Mouse (Mus musculus) spleen, postnatal 14 days (tissue): ENCODE data around the gene Dcbld2.
A peak's percentile ranks its signal among the peaks of the same experiment; 100 is the strongest.

ENCODE experiments used
- DNase-seq, 2 experiments: peaks; one replicate each; pipeline ENCODE4 v3.0.0; 2021 to 2022; ENCODE audit warnings: low spot score in 2 of 2

Gene Dcbld2

DNA sequence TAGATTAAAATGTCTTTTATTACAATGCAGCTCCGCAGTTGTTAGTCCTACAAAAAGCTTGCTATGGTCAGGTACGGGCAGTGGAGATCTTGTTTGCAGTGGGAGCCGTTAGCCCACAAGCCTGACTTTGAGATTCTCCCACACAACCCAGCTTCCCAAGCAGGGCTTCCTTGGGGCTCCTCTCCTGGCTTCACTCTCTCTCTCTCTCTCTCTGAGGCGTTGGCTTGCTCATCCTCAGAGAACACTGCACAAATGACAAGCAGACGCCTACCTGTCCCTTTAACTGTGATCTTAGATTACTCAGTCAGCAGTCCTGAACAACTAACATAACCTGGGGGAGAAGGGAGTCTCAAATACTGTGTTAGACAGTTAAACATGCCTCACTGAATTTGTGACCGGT, 79.6 kb downstream of the Dcbld2 start:
- DNase-seq = no peak

DNA sequence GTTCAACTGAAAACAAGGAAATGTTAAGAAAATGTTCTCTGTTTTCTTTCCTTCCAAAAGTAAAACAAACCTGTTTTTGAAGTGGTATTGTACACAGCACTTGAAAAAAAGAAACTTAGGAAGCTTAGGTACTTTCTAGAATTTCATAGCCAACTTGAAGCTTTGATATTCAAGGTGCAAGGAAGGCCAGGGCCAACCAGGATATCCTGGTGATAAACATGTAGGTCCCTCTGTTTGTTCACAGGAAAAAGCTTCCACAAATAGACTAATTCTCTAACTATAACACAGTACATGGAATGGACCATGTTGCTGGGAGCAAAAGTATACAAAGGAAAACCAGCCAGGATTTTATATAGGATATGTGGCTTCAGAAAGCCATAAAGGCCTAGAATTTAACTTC, 88.5 kb downstream of the Dcbld2 start:
- no peak for DNase-seq

DNA sequence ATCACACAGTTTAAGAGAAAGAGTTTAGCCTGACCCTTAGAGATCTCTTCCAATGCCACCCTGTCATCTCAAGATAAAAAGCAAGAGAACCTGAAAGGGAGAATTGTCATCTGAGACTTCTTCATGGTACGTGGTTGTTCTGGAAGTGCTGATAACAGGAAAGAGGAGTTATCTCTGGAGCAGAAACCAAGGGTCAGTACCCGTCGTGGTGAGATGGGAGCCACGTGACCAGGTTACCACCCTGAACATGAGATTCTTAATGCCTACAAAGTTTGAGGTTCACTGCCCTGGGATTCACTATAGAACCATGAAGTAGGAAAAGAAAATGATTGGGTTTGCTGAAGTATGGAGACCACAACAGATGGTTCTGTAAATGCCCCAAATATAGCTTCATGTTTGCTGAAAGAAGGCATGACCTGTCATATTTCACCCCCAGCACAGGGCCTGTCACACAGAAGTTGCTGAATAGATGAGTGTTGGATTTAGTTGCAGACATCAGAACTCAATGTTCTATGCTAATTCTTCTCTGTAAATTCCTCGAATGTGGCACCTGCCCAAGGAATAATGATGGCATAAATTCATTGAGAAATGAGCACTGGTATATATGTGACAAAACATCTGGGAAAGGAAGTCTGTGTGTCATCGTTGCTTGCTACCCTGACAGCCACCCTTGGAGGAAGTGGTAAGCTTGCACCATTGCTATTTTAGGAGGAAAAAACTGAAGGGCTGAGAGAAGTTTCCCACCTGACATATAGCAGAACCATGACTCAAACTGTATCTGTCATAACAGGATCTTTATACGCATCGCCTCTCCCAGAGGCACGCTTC, 89.9 kb downstream of the Dcbld2 start:
- DNase-seq = peak in 1 of 2 experiments; percentile 33

DNA sequence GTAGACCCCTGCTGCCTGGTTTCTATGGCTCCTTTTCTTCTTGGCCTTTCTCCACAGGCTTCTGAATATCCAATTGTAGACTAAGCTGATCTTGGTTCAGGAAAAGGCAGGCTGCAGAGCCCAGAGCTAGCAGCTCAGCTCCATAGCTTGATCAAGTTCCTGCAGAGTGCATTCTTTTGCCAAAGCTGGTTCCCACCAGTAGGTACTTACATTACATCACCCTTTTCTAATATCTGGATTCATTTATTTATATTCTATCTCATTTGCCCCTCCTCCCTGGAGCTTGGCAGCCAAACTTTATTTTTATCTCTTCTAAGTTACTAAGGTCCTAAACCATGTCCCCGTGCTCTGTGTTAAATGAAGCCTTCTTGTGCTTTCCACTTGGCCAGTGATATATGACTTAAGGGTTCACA, 90.9 kb downstream of the Dcbld2 start:
- DNase-seq = no peak

DNA sequence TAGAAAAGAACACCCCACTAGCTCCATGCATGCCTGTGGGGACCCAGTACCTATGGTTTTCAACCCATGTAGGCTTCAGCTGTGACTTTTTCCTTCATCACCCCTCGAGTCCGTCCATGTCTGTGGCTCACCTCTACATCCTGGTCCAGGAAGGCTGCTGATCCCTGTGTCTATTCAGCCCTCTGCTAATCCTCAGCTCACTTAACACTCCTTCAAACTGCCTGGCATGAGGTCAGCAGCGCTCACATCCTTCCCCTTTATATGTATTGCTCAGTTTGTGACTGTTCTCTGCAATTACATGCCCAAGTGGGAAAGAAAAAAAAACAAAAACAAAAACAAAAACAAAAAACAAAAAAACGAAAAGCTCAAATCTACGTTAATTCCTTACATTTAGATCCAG, 91.4 kb downstream of the Dcbld2 start:
- DNase-seq = no peak

DNA sequence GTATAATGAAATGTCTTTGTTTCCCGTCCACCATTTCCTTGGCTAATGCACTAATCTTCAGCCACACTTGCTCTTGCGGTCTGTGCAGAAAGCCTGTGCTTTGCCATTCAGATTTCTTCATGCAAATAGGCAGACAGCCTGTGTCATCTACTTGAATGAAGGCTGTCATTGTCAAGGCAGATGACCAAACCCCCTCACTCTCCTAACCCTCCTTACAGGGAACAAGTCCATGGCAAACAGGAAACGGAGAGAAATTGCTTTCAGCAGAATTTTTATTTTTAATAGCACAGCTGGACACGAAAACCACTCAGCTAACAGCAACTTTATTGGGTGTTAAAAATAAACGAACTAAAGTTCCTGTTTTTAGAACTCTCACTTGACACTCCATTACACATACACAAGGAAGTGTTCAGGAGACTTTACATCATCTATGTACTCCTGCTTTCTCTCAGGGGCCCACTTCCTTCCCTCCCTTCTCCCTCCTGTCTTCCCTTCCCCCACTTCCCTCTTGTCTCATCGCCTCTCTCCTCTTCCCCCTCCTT, 93.6 kb downstream of the Dcbld2 start:
- no peak for DNase-seq

DNA sequence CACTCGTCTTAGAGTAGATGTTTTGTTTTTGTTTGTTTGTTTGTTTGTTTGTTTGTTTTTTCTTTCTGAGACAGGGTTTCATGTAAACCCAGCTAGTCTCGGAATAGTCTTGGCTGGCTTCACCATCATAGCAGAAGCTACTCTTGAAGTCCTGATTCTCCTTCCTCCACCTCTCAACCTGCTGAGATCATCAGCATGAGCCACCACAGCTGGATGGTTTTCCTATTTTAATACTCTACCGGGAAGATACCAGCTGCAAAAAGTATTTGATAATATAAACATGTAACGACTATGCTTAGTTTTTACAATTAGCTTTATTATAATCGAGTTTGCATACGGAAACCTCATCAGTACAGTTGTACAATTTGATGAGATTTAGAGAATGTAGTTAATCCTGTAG, 94.3 kb downstream of the Dcbld2 start:
- DNase-seq = no peak

DNA sequence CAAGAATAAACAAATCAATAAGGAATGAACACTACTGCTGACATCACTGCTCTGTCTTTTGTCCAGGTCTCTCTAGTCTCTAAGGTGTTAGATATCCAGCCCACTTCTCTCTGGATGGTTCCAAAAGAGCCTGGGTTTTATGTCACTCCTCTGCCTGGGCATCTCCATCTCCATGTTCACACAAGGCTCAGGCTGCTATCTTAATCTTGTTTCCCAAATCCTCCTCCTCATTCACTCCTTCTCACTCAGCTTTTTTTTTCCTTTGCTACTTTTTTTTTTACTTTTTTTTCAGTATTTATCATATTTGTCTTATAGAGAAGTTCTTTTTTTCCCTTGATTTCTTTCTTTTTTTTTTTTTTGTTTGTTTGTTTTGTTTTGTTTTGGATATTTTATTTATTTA, 96.7 kb downstream of the Dcbld2 start:
- no peak for DNase-seq

DNA sequence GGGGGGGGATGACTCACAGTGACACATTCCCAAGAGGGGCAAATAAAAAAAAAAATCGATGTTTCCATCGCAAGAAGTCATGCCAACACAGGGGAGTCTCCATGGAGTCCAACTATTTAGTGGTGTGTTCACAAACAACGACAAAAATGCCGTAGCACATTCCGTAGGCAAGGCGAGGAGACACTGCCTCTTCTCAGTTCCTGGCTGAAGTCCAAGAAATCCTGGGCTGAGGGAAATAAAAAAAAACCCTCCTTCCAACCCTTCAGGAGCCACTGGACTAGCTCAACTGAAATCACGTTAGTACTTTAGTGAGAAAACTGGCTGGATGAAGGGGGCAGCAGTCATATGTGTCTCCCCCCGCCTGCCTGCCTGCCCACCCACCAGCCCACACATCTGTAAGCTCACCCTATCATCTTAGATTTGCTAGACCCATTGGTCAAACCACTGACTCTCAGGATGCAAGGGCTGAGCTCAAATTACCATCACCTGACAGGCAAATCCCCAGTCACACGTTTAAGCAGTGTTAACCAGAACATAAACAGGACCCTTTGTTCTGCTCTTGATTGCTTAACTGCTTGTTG, 104.0 kb downstream of the Dcbld2 start:
- DNase-seq = no peak

DNA sequence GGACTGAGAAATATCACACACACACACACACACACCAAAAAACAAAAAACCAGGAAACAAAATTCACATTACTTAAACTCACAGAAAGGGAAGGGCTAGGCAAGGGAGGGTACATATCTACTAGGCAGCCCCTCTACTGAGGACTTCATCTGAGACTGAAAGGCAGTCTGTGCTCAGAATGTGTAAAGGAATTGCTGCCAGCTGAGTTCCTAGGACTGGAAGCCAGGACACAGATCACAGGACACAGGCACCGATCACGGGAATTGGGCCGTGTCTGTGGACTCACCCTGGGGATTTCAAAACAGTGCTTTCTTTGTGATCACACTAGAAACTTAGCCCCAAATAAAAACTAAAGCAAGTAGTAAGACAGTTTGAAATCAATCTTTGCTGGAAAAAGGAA, 104.6 kb downstream of the Dcbld2 start:
- no peak for DNase-seq

DNA sequence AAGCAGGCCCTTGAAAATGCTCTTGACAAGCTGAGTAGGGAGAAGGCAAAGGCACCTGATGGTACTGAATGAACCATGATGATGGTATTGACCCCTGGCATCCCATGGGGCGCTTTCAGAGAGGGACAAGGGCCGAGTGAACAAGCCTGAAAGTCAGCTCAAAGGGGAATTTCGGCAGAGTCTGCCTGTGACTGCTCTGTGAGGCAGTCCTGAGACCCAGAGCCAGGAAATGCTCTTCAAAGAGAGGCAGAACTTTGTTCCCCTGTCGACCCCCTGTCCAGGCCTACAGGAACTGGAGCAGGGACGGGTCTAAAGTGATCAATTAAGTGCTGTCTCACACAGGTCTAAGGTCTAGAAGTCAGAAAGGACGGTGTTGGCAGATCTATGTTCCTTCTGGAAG, 105.5 kb downstream of the Dcbld2 start:
- DNase-seq = no peak

DNA sequence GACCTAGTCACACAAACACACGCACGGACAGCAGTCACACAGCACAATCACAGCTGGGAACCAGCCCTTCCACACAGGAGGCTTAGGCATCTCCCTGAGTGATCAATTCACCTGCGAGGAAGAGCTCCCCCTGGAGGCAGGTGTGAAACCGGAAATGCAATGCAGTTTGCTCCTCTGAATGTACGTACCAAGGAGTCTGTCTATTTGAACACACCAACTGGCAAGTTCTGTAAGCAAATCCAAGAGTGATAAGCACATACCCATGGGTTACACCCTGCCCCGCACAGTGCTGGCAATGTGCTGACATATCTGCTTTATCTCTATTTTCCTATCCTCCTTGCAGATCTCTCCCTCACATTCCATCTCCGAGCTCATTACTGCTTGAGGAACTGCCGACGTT, 106.3 kb downstream of the Dcbld2 start:
- DNase-seq = peak; percentile 51 to 69

DNA sequence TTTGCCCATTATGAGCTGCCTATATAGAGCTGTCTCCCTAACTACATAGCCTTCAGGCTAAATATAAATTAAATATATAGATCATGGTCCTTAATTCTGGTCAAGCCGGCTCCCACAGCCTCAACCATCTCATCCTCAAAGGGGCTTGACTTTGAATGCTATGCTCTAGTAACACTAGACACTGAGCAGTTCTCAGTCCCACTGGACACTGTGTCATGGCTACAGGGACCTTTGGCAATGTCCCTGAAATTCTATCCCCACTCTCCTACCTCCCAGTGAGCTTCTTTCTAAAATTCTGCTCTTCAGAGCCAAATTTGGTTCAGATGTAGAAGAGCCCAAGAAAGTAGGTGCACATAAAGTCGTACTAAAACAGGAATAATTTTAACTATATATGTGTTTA, 107.9 kb downstream of the Dcbld2 start:
- DNase-seq = no peak

DNA sequence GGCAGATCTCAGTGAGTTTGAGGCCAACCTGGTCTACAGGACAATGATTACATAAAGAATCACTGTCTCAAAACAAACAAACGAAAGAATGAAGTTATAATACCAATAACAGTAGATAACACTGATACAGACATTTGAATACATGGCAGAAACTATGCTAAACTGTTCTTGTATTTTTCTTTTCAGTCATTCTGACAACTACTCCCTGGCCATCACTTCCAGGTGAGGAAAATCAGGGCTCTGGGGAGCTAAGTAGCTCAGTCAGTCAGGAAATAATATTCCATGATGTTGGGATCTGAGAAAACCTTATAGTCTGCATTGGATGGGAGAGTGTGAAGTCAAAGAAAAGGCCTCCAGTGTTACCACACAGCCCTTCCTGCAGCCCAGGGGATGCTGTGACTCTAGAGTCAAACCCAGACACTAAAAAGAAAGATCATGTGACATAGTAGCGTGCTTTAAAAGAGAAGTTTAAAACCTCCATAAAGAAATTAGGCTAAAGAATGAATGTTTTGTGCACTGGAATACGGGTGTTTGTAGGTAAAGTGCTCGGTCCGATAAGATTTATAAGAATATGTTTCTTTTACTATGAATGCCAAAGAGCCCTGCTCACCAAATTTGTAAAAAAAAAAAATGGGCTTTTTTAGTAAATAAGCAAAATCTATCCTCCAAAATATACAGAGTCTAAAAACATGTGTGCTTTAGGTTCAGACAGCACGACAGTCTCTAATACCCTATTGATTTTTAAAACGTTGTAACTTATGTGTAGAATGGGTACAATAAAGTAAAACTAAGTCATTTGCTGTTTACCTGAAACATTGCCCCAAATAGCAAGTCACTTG, 108.9 kb downstream of the Dcbld2 start:
- no peak for DNase-seq
